In genomic region chrX:74353467-74353770, GRCm38 (mm10) we compare ENCODE assay signal across 8 mouse cellular contexts. TPM values are rescaled to one million over a fixed set of nuclear protein-coding genes. Genes with fewer than 3 reads are reported as not detected.
DNase-seq lines count a peak whose midpoint lies in the region; ATAC-seq lines count a peak whose summit lies in the region.

Gene Lage3 (minus strand): TSS chrX:74353618.

- 2% methylated on average over 8 of the region's 22 CpGs for WGBS in lung, embryonic 16.5 days

- H3K9ac ChIP-seq in lung, embryonic 16.5 days (ENCODE audit: low read length): peak within 1 kb of the TSS; percentile 71

- peak; percentile 82 for DNase-seq in MN1 (ENCODE audit: low spot score)
- peak; percentile 81 for DNase-seq in cerebellum, adult 9-10 months
- peak; percentile 24 for DNase-seq in layer of hippocampus, adult 9-10 months (ENCODE audit: low spot score)
- DNase-seq in ovary, postnatal 10 days (ENCODE audit: low spot score): peak; percentile 50
- peak; percentile 85 for DNase-seq in thymus, postnatal 0 days (ENCODE audit: low spot score)

- ATAC-seq in frontal cortex, adult (ENCODE audit: low TSS enrichment): peak; percentile 99
- ATAC-seq in hematopoietic stem cell, adult 5-6 weeks (replicated peaks in 1 of 2; ENCODE audit: insufficient read depth in 1 of 2, low FRiP score in 2 of 2, low TSS enrichment in 1 of 2, low read depth in 1 of 2, poor library complexity in 2 of 2, severe bottlenecking in 2 of 2): peak; percentile 83 to 90
- ATAC-seq in lung, embryonic 16.5 days (ENCODE audit: low read depth): peak; percentile 94

- H3K9me3 ChIP-seq in lung, embryonic 16.5 days (ENCODE audit: control insufficient read depth, low read length): no peaks in the 10 kb centered on the region

- no peaks in the 10 kb centered on the region for H3K4me1 ChIP-seq in lung, embryonic 16.5 days (replicated peaks; ENCODE audit: control insufficient read depth, insufficient read depth, low read length)

- peak within 1 kb of the TSS; percentile 36; the same call in 1 of the 2 replicates for H3K27ac ChIP-seq in lung, embryonic 16.5 days (ENCODE audit: low read length)

- peak within 1 kb of the TSS; percentile 67 for H3K4me2 ChIP-seq in lung, embryonic 16.5 days (ENCODE audit: low read depth, low read length)

- peak within 1 kb of the TSS; percentile 57 for H3K4me3 ChIP-seq in lung, embryonic 16.5 days (ENCODE audit: low read length)

- no peaks in the 10 kb centered on the region for H3K36me3 ChIP-seq in lung, embryonic 16.5 days (ENCODE audit: control insufficient read depth, insufficient read depth, low read length)

- no peaks in the 10 kb centered on the region for H3K27me3 ChIP-seq in lung, embryonic 16.5 days (ENCODE audit: control insufficient read depth, insufficient read depth, low read depth, low read length)

RNA-seq across cellular contexts. Expression of gene Lage3, which starts in this region (rescaled TPM):
- total RNA-seq in hematopoietic stem cell, adult 5-6 weeks (2017): 19.5 and 34.1 TPM in 2 replicates
- 109 and 117 TPM in 2 replicates for polyA plus RNA-seq in lung, embryonic 16.5 days (2015; fragmentation: Nextera tagmentation; extraction: Ambion mirVana)
- polyA plus RNA-seq in thymus, postnatal 0 days (2015; fragmentation: Nextera tagmentation; extraction: Ambion mirVana): 123 and 138 TPM in 2 replicates

Comparison
In these comparisons a context has a peak if more than half of its experiments do, and no peak if none do; other contexts are left out.
1. Peak in every context shown above with its lines: DNase-seq, ATAC-seq, H3K4me3 ChIP-seq and H3K27ac ChIP-seq.
2. DNase-seq: peak in every context shown above with its lines; median percentile 85 in thymus, postnatal 0 days; 82 in MN1; 81 in cerebellum, adult 9-10 months; 50 in ovary, postnatal 10 days; 24 in layer of hippocampus, adult 9-10 months.